Mouse (Mus musculus) midbrain, postnatal 0 days (tissue): ENCODE data around the gene Tpsab1. TPM values are rescaled to one million over a fixed set of nuclear protein-coding genes. Genes with fewer than 3 reads are reported as not detected.

ENCODE experiments used
- ATAC-seq: fragments of 200-750 bp; cut with Nextera tagmentation; 2 replicates; pipeline ENCODE4 v1.8.0; 2017; ENCODE audit warnings: moderate number of reproducible peaks, mild to moderate bottlenecking, moderate TSS enrichment, moderate library complexity; ENCODE audit not compliant: low FRiP score
- DNase-seq: peaks from one replicate; pipeline ENCODE4 v3.0.0-alpha.2; 2015; ENCODE audit warnings: low spot score
- H3K27ac ChIP-seq: fragments of 300-500 bp; sonication (generic); 2 replicates; pipeline ENCODE4 v1.5.1; 2014; ENCODE audit warnings: low read depth, mild to moderate bottlenecking, low read length, mixed read lengths
- H3K27me3 ChIP-seq: fragments of 300-500 bp; sonication (generic); 2 replicates; pipeline ENCODE4 v1.6.1; 2014; ENCODE audit warnings: low read length, control low read depth, mixed read lengths; ENCODE audit not compliant: insufficient read depth
- H3K36me3 ChIP-seq: fragments of 300-500 bp; sonication (generic); 2 replicates; pipeline ENCODE4 v1.6.1; 2014; ENCODE audit warnings: low read length, control low read depth, mixed read lengths; ENCODE audit not compliant: insufficient read depth
- H3K4me1 ChIP-seq: fragments of 300-500 bp; sonication (generic); 2 replicates; pipeline ENCODE4 v1.6.1; 2014; ENCODE audit warnings: mild to moderate bottlenecking, control low read depth, antibody characterized with exemption, low read length, mixed read lengths; ENCODE audit not compliant: insufficient read depth
- H3K4me2 ChIP-seq: fragments of 300-500 bp; sonication (generic); 2 replicates; pipeline ENCODE4 v1.6.1; 2014; ENCODE audit warnings: low read depth, mild to moderate bottlenecking, low read length, mixed read lengths; ENCODE audit not compliant: poor library complexity, severe bottlenecking
- H3K4me3 ChIP-seq: fragments of 300-500 bp; sonication (generic); 2 replicates; pipeline ENCODE4 v1.5.1; 2014; ENCODE audit warnings: low read depth, mild to moderate bottlenecking, low read length, moderate library complexity
- H3K9ac ChIP-seq: fragments of 300-500 bp; sonication (generic); replicated peaks from 2 replicates; pipeline ENCODE4 v1.6.1; 2014; ENCODE audit warnings: mild to moderate bottlenecking, low read length, moderate library complexity, mixed read lengths; ENCODE audit not compliant: poor library complexity, severe bottlenecking
- H3K9me3 ChIP-seq: fragments of 300-500 bp; sonication (generic); 2 replicates; pipeline ENCODE4 v1.6.1; 2016; ENCODE audit warnings: low read length, control low read depth
- CTCF ChIP-seq: IDR thresholded peaks from 2 replicates; pipeline ENCODE4 v1.5.1; 2016; ENCODE audit warnings: antibody characterized with exemption, mild to moderate bottlenecking
- WGBS: fragments of 180-500 bp; shearing (Covaris S2); extraction: QIAGEN DNeasy Blood & Tissue Kit; methylation state at CpG from one replicate; pipeline ENCODE4 v1.1.7; 2014; 5-methylcytosine and 5-hydroxymethylcytosine counted together
- polyA plus RNA-seq: library from polyadenylated mRNA; unstranded; fragments of >200 nt; fragmentation: Nextera tagmentation; extraction: Ambion mirVana; gene quantifications from 2 replicates; pipeline ENCODE4 v1.2.1, GENCODE M21; 2015
- total RNA-seq: library from RNA; depleted of rRNA; stranded (reverse); fragments of >200 nt; gene quantifications from 2 replicates; pipeline ENCODE4 v1.2.3, GENCODE M21; 2014

The Tpsab1 gene
- total and polyA plus RNA-seq, 2 experiments from 2014 or later: not detected

DNA sequence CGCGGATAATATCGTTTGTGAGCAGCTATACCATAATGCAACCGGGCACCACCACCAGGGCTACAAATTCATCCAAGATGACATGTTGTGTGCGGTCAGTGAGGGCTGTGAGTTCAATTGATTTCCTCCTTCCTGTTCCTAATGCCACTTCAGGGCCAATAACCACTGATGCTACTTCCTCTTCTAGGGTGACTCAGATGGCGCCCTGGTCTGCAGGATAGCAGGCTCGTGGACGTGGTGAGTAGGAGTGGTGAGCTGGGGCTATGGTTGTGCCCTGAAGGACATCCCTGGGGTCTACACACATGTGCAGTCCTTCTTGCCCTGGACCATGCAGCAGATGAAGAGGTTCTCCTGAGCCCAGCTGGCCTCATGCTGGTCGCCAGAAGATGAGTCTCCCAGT lies 13.0 kb downstream of the Tpsab1 start:
- no peak for DNase-seq
- no peak overlapping the region for H3K4me3 ChIP-seq
- H3K9ac ChIP-seq: no peak overlapping the region
- H3K4me2 ChIP-seq: no peak overlapping the region
- no peak for ATAC-seq
- TF ChIP-seq CTCF: no peak
- WGBS: 78% methylated on average over 9 of the region's 9 CpGs
- H3K4me1 ChIP-seq: no peaks in the 10 kb centered on the region
- no peaks in the 10 kb centered on the region for H3K36me3 ChIP-seq
- H3K27ac ChIP-seq: no peak overlapping the region
- 0 out of 2 replicates have a peak, but pooled peaks cover 6% of the 10 kb centered on the region for H3K27me3 ChIP-seq
- H3K9me3 ChIP-seq: no peaks in the 10 kb centered on the region

DNA sequence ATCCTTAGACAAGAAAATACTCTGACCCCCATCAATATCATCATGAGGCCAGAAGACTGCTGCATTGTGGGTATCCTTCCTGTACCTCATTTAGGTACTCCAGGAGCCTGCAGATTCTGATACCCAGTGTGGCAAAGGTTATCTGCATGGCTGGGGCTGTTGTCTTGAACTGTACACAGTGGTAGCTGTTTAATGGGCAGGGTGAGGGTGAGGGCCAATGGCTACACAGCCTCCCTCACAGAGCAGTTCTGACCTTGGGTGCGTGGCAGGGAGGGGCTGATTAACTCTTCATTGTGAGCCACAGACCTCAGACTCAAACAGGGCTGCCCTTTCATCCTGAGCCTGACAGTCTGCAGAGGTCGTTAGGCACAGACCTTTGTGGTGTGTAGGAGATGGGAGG lies 22.4 kb downstream of the Tpsab1 start:
- ATAC-seq (no peak), DNase-seq (no peak)
- H3K9ac ChIP-seq: no peak overlapping the region
- H3K4me3 ChIP-seq: no peak overlapping the region
- H3K9me3 ChIP-seq: no peaks in the 10 kb centered on the region
- 28% methylated on average over 2 of the region's 2 CpGs for WGBS
- H3K27ac ChIP-seq: no peak overlapping the region
- no peak for TF ChIP-seq CTCF
- no peaks in the 10 kb centered on the region for H3K27me3 ChIP-seq
- no peaks in the 10 kb centered on the region for H3K4me1 ChIP-seq
- no peaks in the 10 kb centered on the region for H3K36me3 ChIP-seq
- no peak overlapping the region for H3K4me2 ChIP-seq

DNA sequence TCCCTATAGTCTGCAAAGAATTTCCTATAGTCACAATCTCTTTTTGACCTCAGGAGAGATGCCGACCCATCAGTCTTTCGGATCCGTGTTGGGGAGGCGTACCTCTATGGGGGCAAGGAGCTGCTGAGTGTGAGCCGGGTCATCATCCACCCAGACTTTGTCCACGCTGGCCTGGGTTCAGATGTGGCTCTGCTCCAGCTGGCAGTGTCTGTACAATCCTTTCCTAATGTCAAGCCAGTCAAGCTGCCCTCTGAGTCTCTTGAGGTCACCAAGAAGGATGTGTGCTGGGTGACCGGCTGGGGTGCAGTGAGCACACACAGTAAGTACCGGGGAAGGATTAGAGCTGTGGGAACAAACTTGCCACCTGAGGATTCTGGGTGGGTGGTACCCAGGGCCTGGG lies 24.5 kb downstream of the Tpsab1 start:
- no peak overlapping the region for H3K27ac ChIP-seq
- H3K9me3 ChIP-seq: no peaks in the 10 kb centered on the region
- no peak for DNase-seq
- H3K27me3 ChIP-seq: no peaks in the 10 kb centered on the region
- 92% methylated on average over 8 of the region's 8 CpGs for WGBS
- H3K4me2 ChIP-seq: no peak overlapping the region
- no peak overlapping the region for H3K4me3 ChIP-seq
- TF ChIP-seq CTCF: no peak
- H3K36me3 ChIP-seq: no peaks in the 10 kb centered on the region
- H3K4me1 ChIP-seq: no peaks in the 10 kb centered on the region
- H3K9ac ChIP-seq: no peak overlapping the region
- no peak for ATAC-seq

DNA sequence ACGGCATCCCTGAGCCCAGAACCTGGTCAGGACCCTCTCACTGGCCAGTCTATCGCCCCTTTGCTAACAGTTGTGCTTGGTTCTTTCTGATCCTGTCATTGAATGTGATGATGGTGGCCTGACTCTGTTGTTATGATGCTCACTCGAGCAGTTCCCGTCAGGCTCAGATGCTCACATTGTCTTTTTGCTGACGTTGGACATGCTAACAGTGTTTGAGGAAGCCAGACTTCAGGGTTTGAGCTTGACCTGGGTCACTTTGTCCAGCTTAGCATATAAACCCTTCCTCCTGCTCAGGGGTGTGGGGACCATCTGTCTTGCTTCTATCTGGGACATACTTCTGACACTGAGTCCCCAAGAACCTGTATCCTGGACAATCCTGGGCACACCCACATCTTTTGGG lies 27.0 kb downstream of the Tpsab1 start, which contains the start of gene Prss29:
Gene Prss29 (plus strand): TSS at position 301 of the 400 bp plus-strand sequence.
- WGBS: 73% methylated on average over 5 of the region's 5 CpGs
- Histone ChIP-seq H3K9ac (no peak within 1 kb of the TSS), H3K4me2 (no peak within 1 kb of the TSS), H3K4me3 (no peak within 1 kb of the TSS), H3K4me1 (no peaks in the 10 kb centered on the region), H3K27ac (no peak within 1 kb of the TSS), H3K9me3 (no peaks in the 10 kb centered on the region), H3K27me3 (no peaks in the 10 kb centered on the region), H3K36me3 (no peaks in the 10 kb centered on the region)
- ATAC-seq: no peak
- DNase-seq: no peak
- TF ChIP-seq CTCF: no peak

DNA sequence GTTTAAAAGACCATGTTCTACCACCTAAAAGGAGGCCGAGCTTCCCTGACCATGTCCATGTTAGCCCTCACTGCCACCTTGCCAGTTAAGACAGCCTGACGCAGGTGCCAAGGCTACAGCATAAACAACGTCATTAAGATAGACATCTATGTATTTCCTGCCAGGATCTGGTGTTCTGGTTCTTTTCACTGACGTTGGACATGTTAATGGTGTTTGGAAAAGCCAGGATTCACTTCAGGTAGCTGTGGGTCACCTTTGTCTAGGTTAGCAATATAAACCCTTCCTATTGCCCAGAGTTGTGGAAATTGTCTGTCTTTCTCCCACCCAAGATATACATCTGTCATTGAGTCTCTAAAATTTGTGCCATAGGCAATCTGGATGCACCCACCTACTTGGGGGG lies 37.0 kb downstream of the Tpsab1 start, which contains the start of gene Prss28:
Gene Prss28 (plus strand): TSS at position 301 of the 400 bp plus-strand sequence.
- DNase-seq: no peak
- H3K36me3 ChIP-seq: no peaks in the 10 kb centered on the region
- no peaks in the 10 kb centered on the region for H3K4me1 ChIP-seq
- H3K27me3 ChIP-seq: peaks cover 4% of the 10 kb centered on the region
- H3K9me3 ChIP-seq: no peaks in the 10 kb centered on the region
- no peak for ATAC-seq
- H3K4me3 ChIP-seq: no peak within 1 kb of the TSS
- 87% methylated on average over 4 of the region's 4 CpGs for WGBS
- no peak within 1 kb of the TSS for H3K4me2 ChIP-seq
- no peak within 1 kb of the TSS for H3K9ac ChIP-seq
- TF ChIP-seq CTCF: no peak
- no peak within 1 kb of the TSS for H3K27ac ChIP-seq

DNA sequence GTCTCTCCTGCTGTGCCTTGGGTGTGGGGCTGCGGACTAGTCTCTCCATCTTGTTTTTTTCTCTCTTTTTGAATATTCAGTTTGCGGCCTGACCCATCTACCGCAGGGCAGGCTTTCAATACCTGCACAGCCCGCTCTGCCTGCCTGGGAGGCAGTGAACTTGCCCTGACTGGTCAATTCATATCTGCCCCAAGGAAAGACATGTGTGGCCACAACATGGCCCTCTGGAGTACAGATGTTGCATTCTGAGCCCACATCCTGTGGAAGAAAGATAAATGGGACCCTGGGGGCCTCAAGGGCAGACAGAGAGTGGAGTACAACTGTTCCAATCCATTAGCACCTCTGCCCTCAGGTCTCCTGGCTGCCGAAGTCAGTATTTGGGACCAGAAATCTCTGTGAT lies 47.3 kb downstream of the Tpsab1 start, which contains the start of gene Prss34:
Gene Prss34 (plus strand): TSS at position 301 of the 400 bp plus-strand sequence.
- 86% methylated on average over 5 of the region's 5 CpGs for WGBS
- no peak for TF ChIP-seq CTCF
- Histone ChIP-seq H3K27ac (no peak within 1 kb of the TSS), H3K4me2 (no peak within 1 kb of the TSS), H3K4me3 (no peak within 1 kb of the TSS), H3K27me3 (no peaks in the 10 kb centered on the region), H3K9ac (no peak within 1 kb of the TSS), H3K9me3 (no peaks in the 10 kb centered on the region), H3K4me1 (no peaks in the 10 kb centered on the region), H3K36me3 (no peaks in the 10 kb centered on the region)
- DNase-seq (no peak), ATAC-seq (no peak)
